Comparison of ENCODE assay signal across 17 mouse cellular contexts in the genomic region with DNA sequence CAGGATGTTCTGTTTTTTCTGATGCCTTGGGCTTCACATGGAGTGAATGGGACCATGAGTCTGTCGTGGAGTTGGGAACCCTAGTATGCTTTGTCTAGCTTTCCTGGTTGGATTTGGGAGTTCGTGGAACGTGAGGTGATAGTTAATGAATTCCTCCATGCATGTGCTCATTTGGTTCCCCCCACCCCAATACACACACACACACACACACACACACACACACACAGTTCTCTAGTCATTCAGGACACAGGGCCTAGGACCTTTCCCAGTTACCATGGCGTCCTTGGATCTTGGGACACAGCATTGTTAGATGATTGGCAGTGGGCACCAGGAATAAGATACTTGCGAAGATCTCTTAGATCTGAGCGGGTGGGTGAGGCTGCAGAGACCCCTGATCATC. TPM values are rescaled to one million over a fixed set of nuclear protein-coding genes. Genes with fewer than 3 reads are reported as not detected.
DNase-seq lines count a peak whose midpoint lies in the region; ATAC-seq and TF ChIP-seq lines count a peak whose summit lies in the region.
"Had no signal": no experiment of that assay in that cellular context is flagged by ENCODE, and none has a peak within 500 bp of the region (broad histone marks: within the 10 kb centered on the region; RNA-seq: fewer than 3 reads in every experiment).

No protein-coding gene starts in this region.

- no peak overlapping the region for H3K4me3 ChIP-seq in left cerebral cortex, adult 2 months
- H3K4me3 ChIP-seq in forebrain, postnatal 0 days (ENCODE audit: low read depth, low read length) = peak overlapping the region; percentile 88
- H3K4me3 ChIP-seq in midbrain, embryonic 11.5 days (ENCODE audit: low read depth, low read length) = no peak overlapping the region
- H3K4me3 ChIP-seq: layer of hippocampus, adult 2 months; liver, embryonic 12.5 days had no signal

- H3K9me3 ChIP-seq in forebrain, postnatal 0 days (ENCODE audit: low read length) = no peaks in the 10 kb centered on the region
- H3K9me3 ChIP-seq in midbrain, embryonic 11.5 days (ENCODE audit: control insufficient read depth, low read length) = no peaks in the 10 kb centered on the region
- H3K9me3 ChIP-seq: liver, embryonic 12.5 days had no signal

- no peak for ATAC-seq in forebrain, postnatal 0 days
- peak; percentile 43 for ATAC-seq in midbrain, embryonic 11.5 days (ENCODE audit: low FRiP score)
- ATAC-seq: liver, embryonic 12.5 days had no signal

- no peak for DNase-seq in left cerebral cortex, adult 2 months (ENCODE audit: extremely low spot score in 1 of 2, low spot score in 2 of 2)
- no peak for DNase-seq in left cerebral cortex, postnatal 25 days (ENCODE audit: low spot score in 2 of 2)
- peak; percentile 44 for DNase-seq in forebrain, postnatal 0 days
- DNase-seq in midbrain, embryonic 11.5 days (ENCODE audit: low spot score, missing footprints) = no peak
- DNase-seq in adipocyte (ENCODE audit: low spot score) = no peak
- no peak for DNase-seq in thymus, adult 18-20 months
- DNase-seq in Muller cell, postnatal 12 days (ENCODE audit: inconsistent ontology term) = no peak
- no peak for DNase-seq in kidney, adult 9 months
- DNase-seq: adrenal gland, postnatal 14 days; cerebellum, postnatal 14 days; lung, postnatal 10 days; right cerebral cortex, adult 18-20 months; thymus, postnatal 4 days had no signal

- H3K9ac ChIP-seq in forebrain, postnatal 0 days = peak overlapping the region; percentile 90
- no peak overlapping the region for H3K9ac ChIP-seq in midbrain, embryonic 11.5 days (ENCODE audit: low read length)
- H3K9ac ChIP-seq: liver, embryonic 12.5 days had no signal

- no peak for TF ChIP-seq CTCF in left cerebral cortex, adult 2 months (IDR thresholded peaks at IDR 0.05)
- TF ChIP-seq CTCF in forebrain, postnatal 0 days (IDR thresholded peaks at IDR 0.05; ENCODE audit: low read depth) = no peak

- intact Hi-C loops in left cerebral cortex, adult 2 months (cut with DNase I) = loop anchor here (2.0 kb wide), 1 partner anchor 44 kb away; no protein-coding TSS in a partner anchor
- intact Hi-C loops in left cerebral cortex, postnatal 25 days (cut with DNase I) = loop anchor here (5.0 kb wide), 1 partner anchor 153 kb away; no protein-coding TSS in a partner anchor

- peaks cover 39% of the 10 kb centered on the region for H3K4me1 ChIP-seq in forebrain, postnatal 0 days (ENCODE audit: insufficient read depth)
- peaks cover 94% of the 10 kb centered on the region for H3K4me1 ChIP-seq in midbrain, embryonic 11.5 days (ENCODE audit: control insufficient read depth, insufficient read depth, low read length)

- H3K27me3 ChIP-seq in forebrain, postnatal 0 days (ENCODE audit: insufficient read depth, low read length) = no peaks in the 10 kb centered on the region
- no peaks in the 10 kb centered on the region for H3K27me3 ChIP-seq in midbrain, embryonic 11.5 days (ENCODE audit: control insufficient read depth, insufficient read depth, low read length)

- 28% methylated on average over 6 of the region's 6 CpGs for WGBS in forebrain, postnatal 0 days
- 42% methylated on average over 6 of the region's 6 CpGs for WGBS in midbrain, embryonic 11.5 days

- H3K4me2 ChIP-seq in forebrain, postnatal 0 days (ENCODE audit: low read depth) = peak overlapping the region; percentile 85
- peak overlapping the region; percentile 8; the same call in 1 of the 2 replicates for H3K4me2 ChIP-seq in midbrain, embryonic 11.5 days
- H3K4me2 ChIP-seq: liver, embryonic 12.5 days had no signal

- peak overlapping the region; percentile 68; the same call in 1 of the 2 replicates for H3K27ac ChIP-seq in left cerebral cortex, adult 2 months
- peak overlapping the region; percentile 64 for H3K27ac ChIP-seq in forebrain, postnatal 0 days (ENCODE audit: low read depth, low read length)
- H3K27ac ChIP-seq in midbrain, embryonic 11.5 days (ENCODE audit: low read depth, low read length) = no peak overlapping the region
- H3K27ac ChIP-seq: liver, embryonic 12.5 days; stomach, postnatal 0 days had no signal

- peaks cover 6% of the 10 kb centered on the region; the same call in 1 of the 2 replicates for H3K36me3 ChIP-seq in forebrain, postnatal 0 days (ENCODE audit: insufficient read depth)
- peaks cover 6% of the 10 kb centered on the region; the same call in 1 of the 2 replicates for H3K36me3 ChIP-seq in midbrain, embryonic 11.5 days (ENCODE audit: control insufficient read depth, insufficient read depth, low read length)
- H3K36me3 ChIP-seq: liver, embryonic 12.5 days had no signal

RNA-seq across cellular contexts. Expression of a gene that starts 11.7 kb away (rescaled TPM):
- 10 to 100 TPM; 61.9 to 76.6 TPM for total RNA-seq in left cerebral cortex, adult 2 months (2021)
- 10 to 100 TPM; 62.8 to 63.4 TPM for total RNA-seq in left cerebral cortex, postnatal 25 days (2021)
- 108 and 123 TPM in 2 replicates for total RNA-seq in forebrain, postnatal 0 days (2014; rRNA removed)
- 57.9 and 73.2 TPM in 2 replicates for polyA plus RNA-seq in forebrain, postnatal 0 days (2015; fragmentation: Nextera tagmentation; extraction: Ambion mirVana)
- polyA plus RNA-seq in midbrain, embryonic 11.5 days (2014; fragmentation: Nextera tagmentation; extraction: Ambion mirVana) = 42.0 and 46.2 TPM in 2 replicates
- total RNA-seq: neutrophil, adult 5-6 weeks had no signal
